Mouse (Mus musculus) stomach, postnatal 0 days (tissue): Measurements from ENCODE around the gene Lyl1. TPM values are rescaled to one million over a fixed set of nuclear protein-coding genes. Genes with fewer than 3 reads are reported as not detected.

Source experiments
- ATAC-seq: fragments of 200-750 bp; cut with Nextera tagmentation; 2 replicates; pipeline ENCODE4 v1.8.0; 2017; ENCODE audit not compliant: low FRiP score, low TSS enrichment
- DNase-seq: peaks from one replicate; pipeline ENCODE4 v3.0.0-alpha.2; 2016; ENCODE audit warnings: low spot score
- H3K27ac ChIP-seq: fragments of 300-500 bp; sonication (generic); replicated peaks from 2 replicates; pipeline ENCODE4 v1.5.1; 2014; ENCODE audit warnings: mild to moderate bottlenecking, control low read depth
- H3K27me3 ChIP-seq: fragments of 300-500 bp; sonication (generic); 2 replicates; pipeline ENCODE4 v1.6.1; 2014; ENCODE audit warnings: low read length; ENCODE audit not compliant: control insufficient read depth, insufficient read depth
- H3K36me3 ChIP-seq: fragments of 300-500 bp; sonication (generic); 2 replicates; pipeline ENCODE4 v1.6.1; 2014; ENCODE audit warnings: low read length, mixed read lengths; ENCODE audit not compliant: control insufficient read depth, insufficient read depth
- H3K4me1 ChIP-seq: fragments of 300-500 bp; sonication (generic); replicated peaks from 2 replicates; pipeline ENCODE4 v1.6.1; 2014; ENCODE audit warnings: antibody characterized with exemption; ENCODE audit not compliant: control insufficient read depth, insufficient read depth
- H3K4me2 ChIP-seq: fragments of 300-500 bp; sonication (generic); replicated peaks from 2 replicates; pipeline ENCODE4 v1.6.1; 2014; ENCODE audit warnings: low read depth, mild to moderate bottlenecking, control low read depth, moderate library complexity
- H3K4me3 ChIP-seq: fragments of 300-500 bp; sonication (generic); 2 replicates; pipeline ENCODE4 v1.5.1; 2014; ENCODE audit warnings: low read depth, low read length, control low read depth
- H3K9ac ChIP-seq: fragments of 300-500 bp; sonication (generic); 2 replicates; pipeline ENCODE4 v1.6.1; 2014; ENCODE audit warnings: mild to moderate bottlenecking, low read length, control low read depth, mixed read lengths
- H3K9me3 ChIP-seq: fragments of 300-500 bp; sonication (generic); 2 replicates; pipeline ENCODE4 v1.6.1; 2016; ENCODE audit warnings: low read length; ENCODE audit not compliant: control insufficient read depth
- CTCF ChIP-seq: IDR thresholded peaks from 2 replicates; pipeline ENCODE4 v1.5.1; 2016; ENCODE audit warnings: antibody characterized with exemption, low read depth, mild to moderate bottlenecking, moderate library complexity
- EP300 ChIP-seq: optimal IDR thresholded peaks from 2 replicates; pipeline ENCODE3; 2016; ENCODE audit warnings: antibody characterized with exemption
- WGBS: fragments of 180-500 bp; shearing (Covaris S2); extraction: QIAGEN DNeasy Blood & Tissue Kit; methylation state at CpG from one replicate; pipeline ENCODE4 v1.1.7; 2014; 5-methylcytosine and 5-hydroxymethylcytosine counted together
- polyA plus RNA-seq: library from polyadenylated mRNA; unstranded; fragments of >200 nt; fragmentation: Nextera tagmentation; extraction: Ambion mirVana; gene quantifications from 2 replicates; pipeline ENCODE4 v1.2.1, GENCODE M21; 2015

Gene Lyl1
- polyA plus RNA-seq, 1 experiment from 2014 or later, result 4.0 TPM

DNA sequence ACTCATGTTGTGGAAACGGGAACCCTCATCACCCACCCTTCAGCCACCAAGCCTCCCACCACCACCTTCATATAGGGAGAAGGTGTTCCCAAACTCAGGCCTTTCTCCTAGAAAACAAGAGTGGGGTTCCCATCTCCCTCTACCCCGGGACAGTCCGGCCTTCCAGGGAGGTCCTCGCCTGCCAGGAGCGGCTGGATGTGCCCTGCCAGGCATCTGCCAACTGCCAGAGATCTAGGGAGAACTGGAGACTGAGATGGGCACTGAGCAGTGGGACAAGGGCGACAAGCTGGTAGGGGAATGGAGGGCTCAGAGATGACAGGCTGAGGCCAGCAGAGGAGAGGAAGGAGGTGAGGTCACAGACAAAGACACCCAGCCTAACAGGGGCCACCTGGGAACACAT, 32.7 kb downstream of the Lyl1 start:
- no peaks in the 10 kb centered on the region for H3K27me3 ChIP-seq
- TF ChIP-seq CTCF, result no peak
- TF ChIP-seq EP300, result no peak
- H3K9ac ChIP-seq, result no peak overlapping the region
- WGBS, result 83% methylated on average over 6 of the region's 6 CpGs
- no peaks in the 10 kb centered on the region; the same call in 1 of the 2 replicates for H3K36me3 ChIP-seq
- peaks cover 30% of the 10 kb centered on the region for H3K4me1 ChIP-seq
- no peak overlapping the region for H3K27ac ChIP-seq
- no peaks in the 10 kb centered on the region for H3K9me3 ChIP-seq
- DNase-seq, result no peak
- H3K4me3 ChIP-seq, result no peak overlapping the region
- no peak overlapping the region for H3K4me2 ChIP-seq
- no peak for ATAC-seq

DNA sequence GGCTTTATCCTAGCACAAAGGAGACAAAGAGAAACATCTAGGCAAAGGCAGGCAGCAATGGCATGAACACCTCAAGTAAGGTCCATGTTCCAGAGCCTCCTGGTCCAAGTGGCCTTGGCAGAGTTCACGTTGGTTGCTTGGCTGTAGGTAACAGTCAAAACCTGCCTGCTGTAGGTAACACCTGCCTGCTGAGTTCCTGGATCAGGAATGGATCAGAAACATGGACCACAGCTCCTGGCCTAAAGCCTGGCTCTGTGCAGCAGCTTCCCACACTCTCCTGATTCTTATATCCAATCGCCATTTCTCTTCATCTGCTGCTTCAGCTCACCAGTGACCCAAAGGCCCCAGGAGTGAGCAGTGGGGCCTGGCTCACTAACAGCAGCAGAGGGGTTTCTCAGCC, 33.4 kb downstream of the Lyl1 start:
- Histone ChIP-seq H3K27me3 (no peaks in the 10 kb centered on the region), H3K9me3 (no peaks in the 10 kb centered on the region), H3K4me2 (no peak overlapping the region), H3K9ac (no peak overlapping the region), H3K4me3 (no peak overlapping the region), H3K4me1 (peaks cover 30% of the 10 kb centered on the region), H3K27ac (no peak overlapping the region), H3K36me3 (no peaks in the 10 kb centered on the region; the same call in 1 of the 2 replicates)
- DNase-seq, result no peak
- TF ChIP-seq EP300 (no peak), CTCF (no peak)
- WGBS, result 85% methylated on average over 2 of the region's 2 CpGs
- ATAC-seq, result no peak

DNA sequence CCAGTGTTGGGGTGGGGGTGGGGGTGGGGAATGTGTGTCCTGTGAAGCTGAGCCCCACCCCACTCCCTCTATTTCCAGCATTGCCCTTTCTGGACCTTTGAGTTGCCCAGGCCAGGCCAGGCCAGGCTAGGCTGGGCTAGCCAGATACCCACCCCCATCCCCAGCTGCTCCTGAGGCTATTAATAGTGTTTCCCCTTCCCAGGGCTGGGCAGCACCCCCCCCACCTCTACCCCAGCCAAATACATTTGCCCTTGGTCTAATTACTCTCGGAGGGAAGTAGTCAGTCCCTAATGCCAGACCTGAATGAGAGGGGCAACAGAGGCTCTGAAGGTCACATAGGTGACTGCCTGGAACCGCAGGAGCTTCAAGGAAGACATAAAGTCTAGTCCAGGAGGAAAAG, 34.3 kb downstream of the Lyl1 start:
- DNase-seq (no peak), ATAC-seq (no peak)
- no peaks in the 10 kb centered on the region; the same call in 1 of the 2 replicates for H3K36me3 ChIP-seq
- TF ChIP-seq EP300, result no peak
- H3K27me3 ChIP-seq, result no peaks in the 10 kb centered on the region
- no peak overlapping the region for H3K4me3 ChIP-seq
- H3K9me3 ChIP-seq, result no peaks in the 10 kb centered on the region
- peaks cover 28% of the 10 kb centered on the region for H3K4me1 ChIP-seq
- H3K9ac ChIP-seq, result no peak overlapping the region
- H3K4me2 ChIP-seq, result no peak overlapping the region
- 58% methylated on average over 2 of the region's 2 CpGs for WGBS
- H3K27ac ChIP-seq, result no peak overlapping the region

DNA sequence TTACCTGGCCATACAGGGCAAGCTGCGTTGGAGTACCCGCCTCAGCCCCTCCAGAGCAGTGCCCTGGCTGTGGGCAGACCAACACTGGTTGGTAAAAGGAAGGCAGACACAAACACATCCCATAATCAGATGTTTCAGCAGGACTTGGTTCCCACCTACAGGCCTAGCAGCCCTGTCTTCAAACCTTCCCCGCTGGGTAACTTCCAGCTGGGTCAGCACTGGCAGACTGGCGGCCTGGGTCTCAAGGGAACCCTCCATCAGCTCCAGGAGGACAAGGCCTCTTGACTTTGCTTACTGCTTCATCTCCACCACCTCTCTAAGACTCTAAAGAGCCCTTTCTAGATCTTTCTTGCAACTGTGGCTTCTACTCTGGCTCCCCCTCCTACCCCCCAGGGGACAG, 35.3 kb downstream of the Lyl1 start:
- Histone ChIP-seq H3K27ac (no peak overlapping the region), H3K4me3 (no peak overlapping the region), H3K9ac (no peak overlapping the region), H3K9me3 (no peaks in the 10 kb centered on the region), H3K27me3 (no peaks in the 10 kb centered on the region), H3K4me1 (peaks cover 30% of the 10 kb centered on the region), H3K36me3 (no peaks in the 10 kb centered on the region; the same call in 1 of the 2 replicates), H3K4me2 (no peak overlapping the region)
- ATAC-seq, result no peak
- no peak for DNase-seq
- TF ChIP-seq EP300, result no peak
- TF ChIP-seq CTCF, result no peak
- 88% methylated on average over 4 of the region's 4 CpGs for WGBS

DNA sequence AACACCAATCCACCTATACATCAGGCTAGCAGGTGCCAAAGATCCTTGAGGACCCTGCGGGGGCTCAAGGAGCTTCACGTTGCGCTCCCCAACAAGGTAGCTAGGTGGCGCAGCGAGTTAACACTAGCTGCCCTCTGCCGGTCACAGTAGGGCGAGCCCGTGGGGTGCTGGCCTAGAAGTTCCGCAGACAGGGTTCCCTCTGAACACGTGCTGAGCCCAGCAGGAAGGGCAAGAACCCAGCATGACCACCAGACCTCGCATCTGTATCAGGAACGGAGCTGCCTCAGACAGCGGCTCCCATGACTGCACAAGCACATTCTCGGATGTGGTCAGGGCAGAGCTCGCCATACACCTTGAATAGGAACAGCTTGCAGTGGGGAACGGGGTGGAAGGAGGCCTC, 36.4 kb downstream of the Lyl1 start:
- Histone ChIP-seq H3K9ac (peak overlapping the region; percentile 13; the same call in 1 of the 2 replicates), H3K27me3 (no peaks in the 10 kb centered on the region), H3K27ac (no peak overlapping the region), H3K4me3 (no peak overlapping the region), H3K36me3 (no peaks in the 10 kb centered on the region; the same call in 1 of the 2 replicates), H3K4me1 (peaks cover 31% of the 10 kb centered on the region), H3K4me2 (peak overlapping the region; percentile 27; the same call in 1 of the 2 replicates), H3K9me3 (no peaks in the 10 kb centered on the region)
- ATAC-seq (peak; percentile 75), DNase-seq (peak; percentile 86)
- WGBS, result 5% methylated on average over 16 of the region's 16 CpGs
- TF ChIP-seq EP300, result no peak
- TF ChIP-seq CTCF, result peak; percentile 100

DNA sequence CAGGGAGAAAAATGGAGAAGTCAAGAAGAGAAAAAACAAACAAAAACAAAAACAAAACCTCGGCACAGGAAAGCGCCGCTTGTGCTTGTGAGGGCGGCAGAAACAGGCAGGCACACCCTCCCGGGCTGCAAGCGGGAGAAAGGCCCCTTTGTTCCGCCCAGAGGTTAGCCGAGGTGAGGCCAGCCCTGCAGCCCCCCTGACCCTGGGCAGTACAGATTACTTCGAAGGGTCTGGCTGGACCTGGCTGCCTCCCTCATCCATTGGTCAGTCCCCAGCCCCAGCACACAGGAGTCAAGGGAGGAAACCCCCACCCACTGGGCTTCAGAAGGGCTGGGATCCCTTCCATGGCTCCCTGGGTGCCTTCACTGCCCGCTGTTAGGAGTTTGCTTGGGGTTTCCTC, 37.0 kb downstream of the Lyl1 start:
- H3K9ac ChIP-seq, result no peak overlapping the region

More for the DNA sequence above, 37.0 kb downstream of the Lyl1 start:
- Histone ChIP-seq H3K4me2 (no peak overlapping the region), H3K27me3 (no peaks in the 10 kb centered on the region), H3K27ac (no peak overlapping the region), H3K4me1 (peaks cover 28% of the 10 kb centered on the region), H3K4me3 (no peak overlapping the region), H3K36me3 (no peaks in the 10 kb centered on the region; the same call in 1 of the 2 replicates), H3K9me3 (no peaks in the 10 kb centered on the region)
- 36% methylated on average over 10 of the region's 10 CpGs for WGBS
- DNase-seq, result no peak
- TF ChIP-seq EP300, result no peak
- TF ChIP-seq CTCF, result no peak
- no peak for ATAC-seq
